Mouse (Mus musculus): ENCODE data around the gene Dot1l. TPM values are rescaled to one million over a fixed set of nuclear protein-coding genes. Genes with fewer than 3 reads are reported as not detected.

Gene Dot1l
- polyA plus RNA-seq, 1 experiment: 22.4 TPM

- no peak overlapping the region for H3K27ac ChIP-seq (ENCODE audit: insufficient read depth, low read length)
- TF ChIP-seq CTCF (IDR thresholded peaks at IDR 0.05; ENCODE audit: borderline replicate concordance, insufficient read depth, low read length) (no peak), POLR2A (IDR thresholded peaks at IDR 0.05; ENCODE audit: low read depth, low read length) (no peak)
- H3K4me3 ChIP-seq (ENCODE audit: insufficient read depth, low read length): no peak overlapping the region
- no peaks in the 10 kb centered on the region for H3K4me1 ChIP-seq (ENCODE audit: control insufficient read depth, insufficient read depth, low read length)
Observed at GRCm38 (mm10) chr10:80790761-80791404, 35.9 kb downstream of the Dot1l start.

- H3K27ac ChIP-seq (ENCODE audit: insufficient read depth, low read length): no peak overlapping the region
Observed at GRCm38 (mm10) chr10:80791476-80792174, 36.6 kb downstream of the Dot1l start.

GRCm38 (mm10) chr10:80792175-80793032, 37.4 kb downstream of the Dot1l start:
- Histone ChIP-seq H3K4me1 (ENCODE audit: control insufficient read depth, insufficient read depth, low read length) (peaks cover 5% of the 10 kb centered on the region; the same call in 1 of the 2 replicates), H3K27ac (ENCODE audit: insufficient read depth, low read length) (no peak overlapping the region), H3K4me3 (ENCODE audit: insufficient read depth, low read length) (no peak overlapping the region)
- TF ChIP-seq POLR2A (IDR thresholded peaks at IDR 0.05; ENCODE audit: low read depth, low read length): no peak

More at GRCm38 (mm10) chr10:80791476-80792174, 36.6 kb downstream of the Dot1l start:
- no peak overlapping the region for H3K4me3 ChIP-seq (ENCODE audit: insufficient read depth, low read length)
- TF ChIP-seq CTCF (IDR thresholded peaks at IDR 0.05; ENCODE audit: borderline replicate concordance, insufficient read depth, low read length) (no peak), POLR2A (IDR thresholded peaks at IDR 0.05; ENCODE audit: low read depth, low read length) (no peak)
- peaks cover 3% of the 10 kb centered on the region; the same call in 1 of the 2 replicates for H3K4me1 ChIP-seq (ENCODE audit: control insufficient read depth, insufficient read depth, low read length)

- H3K27ac ChIP-seq (ENCODE audit: insufficient read depth, low read length): no peak overlapping the region
- no peak for TF ChIP-seq CTCF (IDR thresholded peaks at IDR 0.05; ENCODE audit: borderline replicate concordance, insufficient read depth, low read length)
- TF ChIP-seq POLR2A (IDR thresholded peaks at IDR 0.05; ENCODE audit: low read depth, low read length): no peak
- H3K4me3 ChIP-seq (ENCODE audit: insufficient read depth, low read length): no peak overlapping the region
- H3K4me1 ChIP-seq (ENCODE audit: control insufficient read depth, insufficient read depth, low read length): peaks cover 5% of the 10 kb centered on the region; the same call in 1 of the 2 replicates
Observed at GRCm38 (mm10) chr10:80793033-80793784, 38.2 kb downstream of the Dot1l start.

- Histone ChIP-seq H3K4me3 (ENCODE audit: insufficient read depth, low read length) (no peak overlapping the region), H3K27ac (ENCODE audit: insufficient read depth, low read length) (no peak overlapping the region), H3K4me1 (ENCODE audit: control insufficient read depth, insufficient read depth, low read length) (peaks cover 5% of the 10 kb centered on the region; the same call in 1 of the 2 replicates)
- TF ChIP-seq CTCF (IDR thresholded peaks at IDR 0.05; ENCODE audit: borderline replicate concordance, insufficient read depth, low read length) (no peak), POLR2A (IDR thresholded peaks at IDR 0.05; ENCODE audit: low read depth, low read length) (no peak)
Observed at GRCm38 (mm10) chr10:80793803-80794202, 38.8 kb downstream of the Dot1l start.

GRCm38 (mm10) chr10:80794750-80795149, 39.7 kb downstream of the Dot1l start:
- TF ChIP-seq CTCF (IDR thresholded peaks at IDR 0.05; ENCODE audit: borderline replicate concordance, insufficient read depth, low read length) (no peak), POLR2A (IDR thresholded peaks at IDR 0.05; ENCODE audit: low read depth, low read length) (no peak)
- no peak overlapping the region for H3K27ac ChIP-seq (ENCODE audit: insufficient read depth, low read length)
- peaks cover 5% of the 10 kb centered on the region; the same call in 1 of the 2 replicates for H3K4me1 ChIP-seq (ENCODE audit: control insufficient read depth, insufficient read depth, low read length)
- H3K4me3 ChIP-seq (ENCODE audit: insufficient read depth, low read length): no peak overlapping the region

- TF ChIP-seq CTCF (IDR thresholded peaks at IDR 0.05; ENCODE audit: borderline replicate concordance, insufficient read depth, low read length) (no peak), POLR2A (IDR thresholded peaks at IDR 0.05; ENCODE audit: low read depth, low read length) (no peak)
- Histone ChIP-seq H3K4me3 (ENCODE audit: insufficient read depth, low read length) (peak overlapping the region; percentile 96), H3K4me1 (ENCODE audit: control insufficient read depth, insufficient read depth, low read length) (peaks cover 5% of the 10 kb centered on the region; the same call in 1 of the 2 replicates), H3K27ac (ENCODE audit: insufficient read depth, low read length) (no peak overlapping the region)
Observed at GRCm38 (mm10) chr10:80796307-80796848, 41.4 kb downstream of the Dot1l start.

GRCm38 (mm10) chr10:80797186-80798149, 42.5 kb downstream of the Dot1l start:
- peaks cover 5% of the 10 kb centered on the region; the same call in 1 of the 2 replicates for H3K4me1 ChIP-seq (ENCODE audit: control insufficient read depth, insufficient read depth, low read length)
- H3K4me3 ChIP-seq (ENCODE audit: insufficient read depth, low read length): peak overlapping the region; percentile 96
- peak overlapping the region; percentile 96 for H3K27ac ChIP-seq (ENCODE audit: insufficient read depth, low read length)
- TF ChIP-seq CTCF (IDR thresholded peaks at IDR 0.05; ENCODE audit: borderline replicate concordance, insufficient read depth, low read length) (no peak), POLR2A (IDR thresholded peaks at IDR 0.05; ENCODE audit: low read depth, low read length) (no peak)

All from embryonic fibroblast, embryonic 13.5 days (primary cell).